Mouse (Mus musculus) R1 (cell line): Measurements from ENCODE around the gene Spg20.

ENCODE experiments used
- DNase-seq: peaks from one replicate; pipeline ENCODE4 v3.0.0-alpha.2; 2018; ENCODE audit warnings: low read depth, low spot score

Spg20 gene

DNA sequence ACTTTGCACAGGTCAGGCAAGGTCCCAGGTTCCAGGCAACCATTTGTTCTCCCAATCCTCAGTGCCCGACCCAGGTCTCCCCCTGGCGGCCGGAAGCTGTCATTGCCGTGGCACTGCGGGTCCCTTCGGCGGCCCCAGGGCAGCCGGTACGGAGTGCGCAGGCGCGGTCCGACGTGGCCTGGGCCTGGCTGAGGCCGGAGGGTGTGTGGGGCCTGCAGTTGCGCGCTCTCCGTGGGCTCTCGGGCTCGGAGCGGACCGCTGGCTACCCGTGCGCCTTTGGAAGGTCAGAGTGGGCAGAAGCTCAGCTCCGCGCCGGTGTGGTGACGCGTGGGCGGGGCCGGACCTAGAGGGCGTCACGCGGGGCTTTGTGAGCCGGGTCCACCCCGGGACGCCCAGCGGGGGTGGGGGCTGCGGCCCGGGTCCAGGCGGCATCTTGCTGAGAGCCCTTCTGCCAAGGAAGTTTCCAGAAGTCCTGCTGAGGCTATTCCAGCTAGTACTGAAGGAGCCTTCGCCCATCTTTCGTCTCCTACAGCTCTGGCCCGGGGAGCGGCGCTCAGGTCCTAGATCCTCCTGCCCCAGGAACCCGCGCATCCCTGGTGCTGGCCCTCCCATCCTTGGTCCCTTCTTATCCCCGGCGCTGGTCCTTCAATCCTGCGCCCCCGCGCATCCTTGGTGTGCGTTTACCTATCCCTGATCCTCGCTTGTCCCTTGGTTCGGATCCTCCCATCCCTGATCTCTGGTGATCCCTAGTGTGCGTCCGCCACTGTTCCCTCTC lies at the start of gene Spg20:
Gene Spg20, plus strand, starts transcription at position 174 of the 775 bp plus-strand sequence.
- DNase-seq = peak; percentile 87

DNA sequence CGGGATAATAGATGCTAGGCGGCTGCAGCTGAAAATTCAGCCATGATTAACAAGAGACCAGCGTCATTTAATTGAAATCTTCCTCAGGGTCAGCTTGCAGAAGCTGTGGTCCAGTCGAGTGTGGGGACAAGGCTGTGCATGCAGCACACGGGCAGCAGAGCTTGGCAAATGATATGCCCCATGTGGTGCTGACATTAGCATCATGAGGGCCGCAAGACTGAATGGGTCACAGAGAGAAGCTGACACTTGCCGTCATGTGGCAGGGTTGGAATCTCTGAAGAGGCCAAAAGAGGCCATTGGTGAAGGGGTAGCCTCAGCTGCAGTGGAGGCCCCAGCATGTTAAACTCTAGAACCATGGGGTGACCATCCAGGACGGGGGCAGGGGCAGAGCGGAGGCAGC lies 49.3 kb upstream of the Spg20 start:
- DNase-seq = no peak

DNA sequence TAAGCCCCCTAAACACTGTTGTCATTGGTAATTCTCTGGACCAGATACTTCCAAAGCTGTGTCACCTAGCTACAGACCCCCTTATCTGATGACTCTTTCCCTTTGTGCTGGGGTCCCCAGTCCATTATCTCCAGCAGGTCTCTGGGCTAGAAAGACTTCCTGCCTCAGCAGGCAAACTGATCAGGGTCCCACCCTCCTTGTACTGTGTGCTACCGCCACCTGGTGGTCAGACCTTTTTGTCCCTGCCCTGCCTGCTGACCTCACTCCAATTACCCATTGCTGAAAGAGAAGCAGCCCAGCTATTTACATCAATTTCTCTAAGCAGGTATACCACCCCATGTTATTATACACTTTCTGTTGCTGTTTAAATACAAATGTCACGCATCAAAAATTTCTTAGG lies 47.5 kb upstream of the Spg20 start:
- DNase-seq = peak; percentile 71

DNA sequence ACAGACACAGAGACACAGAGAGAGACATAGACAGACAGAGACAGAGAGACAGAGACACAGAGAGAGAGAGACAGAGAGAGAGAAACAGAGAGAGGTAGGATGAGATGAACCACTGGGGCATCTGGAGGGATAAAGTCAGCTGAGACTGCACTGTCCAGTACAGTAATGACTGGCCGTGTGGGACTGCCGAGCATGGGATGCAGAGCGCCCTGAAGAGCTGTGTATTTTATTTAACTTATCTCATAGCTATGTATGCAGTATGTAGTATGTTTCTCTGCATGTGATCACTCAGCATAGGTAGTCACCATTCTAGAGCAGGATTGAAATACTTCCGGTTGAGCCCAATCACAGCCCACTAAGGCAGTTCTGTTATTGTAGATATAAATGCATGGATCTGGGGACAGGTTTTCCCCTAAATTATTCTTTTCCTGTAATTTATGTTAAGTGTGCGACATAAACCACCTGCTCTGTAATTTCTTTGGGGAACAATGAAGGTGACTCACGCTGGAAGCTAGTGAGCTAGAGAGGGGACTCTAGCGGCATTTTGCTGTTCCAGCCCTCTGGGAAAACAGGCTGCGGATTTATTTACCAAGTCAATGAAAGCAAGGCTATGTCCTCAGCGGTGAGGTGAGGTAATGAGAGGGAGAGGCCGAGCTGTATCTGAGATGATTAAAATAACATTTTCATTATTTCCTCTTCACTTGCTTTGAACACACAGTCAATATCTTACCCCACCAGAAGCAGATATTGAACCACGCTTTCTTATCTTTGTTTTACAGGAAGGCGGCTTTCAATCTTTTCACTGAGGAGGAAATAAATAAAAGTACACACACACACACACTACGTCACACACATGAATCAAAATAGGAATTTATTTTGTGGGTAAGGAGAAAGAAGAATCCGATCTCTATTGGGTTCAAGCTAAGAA lies 45.9 kb upstream of the Spg20 start:
- no peak for DNase-seq

DNA sequence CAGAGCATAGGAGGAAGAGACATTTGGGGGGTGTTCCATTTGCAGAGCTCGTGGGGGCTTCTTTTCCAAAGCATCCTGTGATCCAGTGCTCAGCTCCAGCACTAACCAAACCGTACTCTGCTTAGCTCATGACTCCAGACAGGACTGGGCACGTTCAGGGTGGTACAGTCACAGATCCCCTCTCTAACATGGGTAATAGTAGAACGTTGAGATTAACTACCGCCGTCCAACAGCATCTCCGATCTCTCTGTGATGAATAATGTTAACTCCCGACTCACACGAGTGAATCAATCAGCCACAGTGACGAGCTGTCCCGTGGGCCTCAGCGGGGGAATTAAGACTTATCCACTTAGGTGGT lies 45.3 kb upstream of the Spg20 start:
- no peak for DNase-seq

DNA sequence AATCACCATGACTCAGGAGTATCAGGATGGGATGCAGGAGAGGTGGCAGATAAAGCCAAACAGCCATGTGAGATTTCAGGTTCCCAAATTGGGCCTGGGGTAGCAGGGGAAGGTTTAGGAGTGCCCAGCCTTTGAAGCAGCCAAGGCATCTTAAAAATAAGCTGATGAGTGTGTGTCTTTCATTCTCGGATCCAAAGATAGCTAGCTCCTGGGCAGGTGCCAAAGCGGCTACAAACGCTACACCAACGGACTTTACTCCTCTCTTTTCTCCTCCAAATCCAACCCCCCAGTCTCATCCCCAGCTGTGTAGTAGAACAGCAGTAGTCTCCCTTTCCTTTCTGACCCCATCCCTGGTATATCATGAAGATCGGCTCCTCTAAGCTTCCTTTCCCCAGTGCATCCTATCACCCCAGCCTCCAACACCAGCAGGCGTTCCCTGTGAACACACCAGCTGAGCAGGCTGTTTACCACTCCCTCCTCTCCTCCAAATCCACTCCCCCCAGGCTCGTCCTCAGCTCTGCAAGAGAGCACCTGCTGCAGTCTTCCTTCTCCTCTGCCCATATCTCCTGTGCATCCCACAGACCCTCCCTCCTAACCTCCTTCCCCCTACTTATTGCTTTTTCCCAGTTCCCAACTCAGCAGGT lies 44.0 kb upstream of the Spg20 start:
- DNase-seq = no peak

DNA sequence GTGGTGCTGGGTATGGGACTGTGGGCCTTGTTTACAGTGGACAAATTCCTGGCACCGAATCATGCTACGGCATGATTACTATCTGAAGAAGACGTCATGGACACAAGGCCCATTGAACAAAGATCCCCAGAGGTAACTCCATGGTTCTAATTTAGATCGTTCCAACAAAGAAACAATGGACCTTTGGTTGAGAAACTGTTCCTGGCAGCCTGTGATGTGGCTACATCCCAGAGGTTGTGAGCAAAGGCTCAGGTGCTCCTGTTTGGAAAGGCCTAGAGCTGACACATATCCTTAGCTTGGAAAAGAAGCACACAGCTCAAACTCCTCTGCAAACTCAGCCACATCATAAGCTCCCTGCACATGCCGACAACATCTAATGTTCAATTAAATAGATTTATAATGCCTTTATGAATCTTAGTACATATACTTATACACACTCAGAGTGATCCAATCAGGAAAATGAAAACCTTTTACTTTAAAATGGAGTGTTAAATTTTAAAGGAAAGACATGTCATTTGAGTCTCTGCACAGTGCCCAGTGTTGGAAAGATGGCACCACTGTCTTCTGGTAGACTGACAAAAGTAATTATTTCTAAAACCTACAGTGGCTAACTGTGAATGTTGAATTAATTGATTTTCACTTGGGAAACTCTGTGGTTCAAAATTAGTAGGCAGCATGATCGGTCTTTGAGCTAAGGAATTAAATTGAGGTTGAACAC lies 37.2 kb upstream of the Spg20 start:
- no peak for DNase-seq

DNA sequence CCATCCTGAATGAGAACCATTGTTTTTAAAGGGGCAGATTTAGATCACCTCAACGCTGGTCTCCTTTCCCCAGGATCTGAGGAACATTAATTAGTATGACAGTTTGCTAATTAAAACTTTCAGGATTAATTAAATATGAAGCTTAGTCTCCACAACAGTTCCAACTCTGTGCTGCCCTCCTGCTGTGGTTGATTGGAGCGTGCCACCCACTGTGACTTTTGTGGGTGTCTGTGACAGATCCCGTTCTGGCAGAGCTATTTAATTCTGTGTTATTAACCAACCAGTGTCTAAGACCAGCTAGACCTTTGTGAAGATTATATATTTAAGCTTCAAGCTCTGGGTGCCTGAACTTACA lies 36.6 kb upstream of the Spg20 start:
- DNase-seq = no peak

DNA sequence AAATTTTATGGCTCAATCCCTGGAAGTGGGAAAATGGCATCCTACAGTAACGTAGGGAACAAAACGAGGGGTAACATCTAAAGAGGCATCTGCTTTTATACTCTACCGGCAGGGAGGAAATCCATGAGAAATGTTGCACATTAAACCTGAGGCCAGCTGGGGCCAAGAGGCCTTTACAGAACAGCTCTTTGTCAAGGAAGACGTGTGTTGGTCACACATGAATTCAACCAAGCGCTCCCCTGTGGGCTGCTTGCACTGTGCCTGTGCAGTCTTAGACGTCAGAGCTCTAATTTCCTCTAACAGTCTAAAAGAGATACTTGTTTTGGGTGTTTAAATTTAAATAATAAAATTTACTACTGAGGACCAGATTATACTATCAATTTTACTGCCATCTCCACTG lies 33.7 kb upstream of the Spg20 start:
- no peak for DNase-seq

DNA sequence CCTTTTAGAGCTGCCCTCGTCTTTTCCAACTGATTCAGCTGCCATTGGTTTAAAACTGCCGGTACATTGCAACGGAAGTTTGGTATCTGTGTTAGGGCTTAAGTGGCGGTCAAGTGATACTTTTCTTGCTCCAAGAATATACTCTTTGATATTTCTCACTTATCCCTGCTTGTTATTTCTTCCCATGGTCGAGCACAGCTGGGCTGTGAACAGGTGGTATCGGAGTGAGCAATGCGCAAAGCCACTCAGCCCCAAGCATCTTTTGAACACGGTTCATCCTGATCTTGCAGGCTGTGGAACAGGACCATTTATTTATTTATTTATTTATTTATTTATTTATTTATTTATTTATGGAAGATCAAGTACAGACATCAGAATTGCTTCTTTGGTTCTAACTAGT lies 32.3 kb upstream of the Spg20 start:
- DNase-seq = no peak

DNA sequence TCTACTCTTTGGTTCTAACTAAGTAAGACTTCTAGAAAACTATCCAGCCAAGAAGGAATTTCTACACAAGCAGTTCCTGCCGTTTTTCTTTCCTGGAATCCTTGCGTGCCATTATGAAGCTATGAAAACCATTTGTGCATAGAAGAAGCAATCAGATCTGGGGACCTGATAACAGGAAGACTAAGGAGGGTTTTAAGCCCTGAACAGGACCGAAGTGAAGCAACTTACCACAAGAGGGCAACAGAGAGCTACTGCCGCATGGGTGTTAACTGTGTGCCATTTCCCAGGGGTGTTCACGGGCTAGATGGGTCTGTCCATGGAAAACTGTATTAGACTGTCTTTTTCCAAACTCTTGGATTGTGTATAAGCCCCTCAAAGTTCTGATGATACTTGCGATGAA lies 31.9 kb upstream of the Spg20 start:
- peak; percentile 76 for DNase-seq

DNA sequence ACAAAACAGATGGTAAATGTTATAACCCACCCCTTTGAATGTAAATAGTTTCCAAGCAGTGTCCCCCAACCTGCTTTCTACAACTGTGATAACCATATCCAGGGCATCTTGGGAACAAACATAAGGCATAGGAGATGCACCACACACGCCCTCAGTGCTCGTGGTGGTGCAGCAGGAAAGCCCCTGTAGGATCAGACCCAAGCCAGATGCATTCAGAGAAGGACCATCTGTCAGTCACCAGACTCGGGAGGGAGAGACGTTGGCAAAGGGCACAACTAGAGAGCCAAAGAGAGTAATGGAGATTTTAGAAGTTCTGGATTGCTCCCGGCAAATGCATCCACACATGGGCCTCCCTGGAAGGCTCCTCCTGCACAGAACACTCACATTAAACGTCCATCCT lies 27.1 kb upstream of the Spg20 start:
- DNase-seq = no peak

DNA sequence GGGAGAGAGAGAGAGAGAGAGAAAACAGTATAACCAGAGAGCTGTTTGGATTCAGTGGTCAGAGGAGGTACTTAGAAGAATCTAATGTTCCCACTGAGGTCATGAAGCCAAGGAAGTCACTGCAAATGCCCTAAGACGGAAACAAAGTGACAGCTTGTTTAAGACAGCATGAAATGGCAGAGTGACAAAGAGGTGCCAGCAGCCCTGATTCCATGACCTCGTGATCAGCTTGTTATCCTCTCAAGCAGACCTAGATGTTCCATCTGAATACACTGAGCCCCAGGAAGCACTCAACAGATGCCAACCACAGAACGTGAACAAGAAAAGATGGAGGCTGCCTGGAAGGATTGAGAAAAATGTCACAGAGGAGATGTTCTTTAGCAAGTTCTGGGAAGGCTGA lies 26.2 kb upstream of the Spg20 start:
- DNase-seq = no peak

DNA sequence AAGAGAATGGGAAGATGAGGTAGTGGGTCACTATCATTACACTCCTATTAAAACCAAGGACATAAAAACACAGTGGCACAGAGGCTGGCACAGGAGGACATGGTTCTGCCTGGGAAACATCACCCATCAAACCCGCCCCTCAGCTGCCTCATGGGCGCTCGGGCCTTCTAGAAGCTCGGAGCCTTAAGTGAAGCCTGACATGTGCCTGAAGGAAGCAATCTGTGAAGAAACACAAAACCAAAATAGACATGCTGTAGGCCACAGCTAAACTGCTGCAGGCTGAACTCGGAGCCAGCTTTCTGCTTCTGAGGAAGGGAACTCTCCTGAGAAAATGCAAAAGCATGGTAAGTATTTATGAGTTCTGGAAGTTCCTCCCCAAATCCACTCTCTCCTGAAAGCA lies 25.0 kb upstream of the Spg20 start:
- no peak for DNase-seq

DNA sequence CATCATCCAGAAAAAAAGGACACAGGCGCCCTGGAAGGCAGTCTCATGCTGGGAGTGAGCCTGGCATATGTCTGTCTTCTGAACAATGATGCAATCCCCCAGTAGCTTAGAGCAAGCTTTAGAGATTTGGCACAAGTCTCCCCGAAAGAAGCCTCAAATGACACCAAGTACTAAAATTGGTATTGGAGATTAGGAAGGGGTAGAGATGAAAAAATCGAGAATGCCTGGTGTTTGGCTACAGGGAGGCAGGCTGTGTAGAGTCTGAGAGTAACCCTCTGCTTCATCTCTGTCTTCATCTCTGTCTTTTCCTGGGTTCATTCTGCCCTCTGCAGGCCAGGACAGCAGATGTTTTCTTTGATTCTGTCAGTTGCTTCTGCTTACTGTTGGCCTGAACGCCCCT lies 24.5 kb upstream of the Spg20 start:
- DNase-seq = no peak

DNA sequence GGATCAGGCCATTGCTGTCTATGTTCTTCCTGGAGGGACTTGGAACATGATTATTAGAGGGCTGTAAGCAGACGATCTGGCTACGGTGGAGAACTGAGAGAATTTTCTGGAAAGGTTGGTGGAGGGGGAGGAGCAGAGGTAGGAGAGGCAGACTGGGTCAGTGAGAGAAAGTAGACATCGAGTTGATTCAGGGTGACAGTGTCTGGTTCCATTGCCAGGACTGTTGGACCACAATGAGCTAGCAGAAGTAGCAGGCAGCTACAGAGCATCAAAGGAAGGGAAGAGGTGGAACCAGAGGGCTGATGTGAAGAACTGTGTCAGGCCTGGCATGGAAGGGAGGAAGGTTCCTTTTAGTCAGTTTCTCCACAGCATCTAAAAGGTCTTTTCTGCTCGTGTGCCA lies 23.5 kb upstream of the Spg20 start:
- no peak for DNase-seq

DNA sequence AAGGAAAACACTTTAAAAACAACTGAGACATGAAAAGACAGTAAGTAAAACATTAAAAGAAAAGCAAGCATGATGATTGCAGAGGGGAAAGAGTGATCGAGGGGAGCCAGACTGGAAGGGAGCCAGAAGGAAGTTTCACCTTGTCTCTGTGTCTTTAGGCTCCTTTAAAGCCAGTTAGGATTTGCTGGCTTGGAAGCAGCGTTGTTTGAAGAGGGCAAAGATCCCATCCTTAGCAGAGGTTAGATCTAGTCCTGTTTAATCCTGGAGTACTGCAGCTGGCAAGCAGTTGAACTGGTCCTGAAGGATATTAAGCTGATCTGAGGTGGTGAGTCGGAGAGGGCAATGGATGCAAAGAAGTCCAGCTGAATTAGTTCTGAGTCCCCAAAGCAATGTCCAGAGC lies 23.1 kb upstream of the Spg20 start:
- no peak for DNase-seq

DNA sequence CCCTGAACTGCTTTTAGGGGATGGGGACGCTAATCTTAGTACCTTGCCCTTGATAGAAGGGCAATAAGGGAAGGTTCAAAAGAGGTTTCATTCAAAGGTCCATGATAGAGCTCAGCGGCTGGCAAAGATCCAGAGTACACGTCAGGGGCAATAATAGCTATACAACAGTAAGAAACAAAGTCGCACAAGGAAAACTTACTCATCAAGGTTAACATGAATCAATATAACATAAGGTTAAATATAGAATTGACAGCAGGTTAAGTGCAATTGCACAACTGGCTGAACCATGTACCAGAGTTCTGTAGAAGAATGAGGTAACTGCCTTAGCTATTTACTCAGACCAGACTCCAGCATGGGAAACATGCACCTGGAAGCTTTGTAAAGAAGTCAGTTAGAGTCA lies 22.6 kb upstream of the Spg20 start:
- DNase-seq = no peak

DNA sequence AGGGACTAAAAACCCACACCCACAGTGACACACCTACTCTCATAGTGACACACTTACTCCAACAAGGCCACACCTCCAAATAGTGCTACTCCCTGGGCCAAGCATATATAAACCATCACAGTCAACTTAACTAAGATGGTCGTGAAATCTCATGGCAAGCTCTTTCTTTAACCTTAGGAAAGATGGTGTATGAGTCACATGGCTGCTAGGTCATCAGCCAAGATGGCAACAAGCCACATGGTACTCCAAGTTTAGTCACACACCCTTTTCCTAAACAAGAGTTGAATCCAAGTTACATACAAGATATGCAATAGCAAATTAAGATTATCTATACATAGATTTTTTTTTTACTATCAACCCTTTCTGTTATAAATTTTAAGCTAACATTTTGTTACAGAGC lies 18.7 kb upstream of the Spg20 start:
- DNase-seq = no peak

DNA sequence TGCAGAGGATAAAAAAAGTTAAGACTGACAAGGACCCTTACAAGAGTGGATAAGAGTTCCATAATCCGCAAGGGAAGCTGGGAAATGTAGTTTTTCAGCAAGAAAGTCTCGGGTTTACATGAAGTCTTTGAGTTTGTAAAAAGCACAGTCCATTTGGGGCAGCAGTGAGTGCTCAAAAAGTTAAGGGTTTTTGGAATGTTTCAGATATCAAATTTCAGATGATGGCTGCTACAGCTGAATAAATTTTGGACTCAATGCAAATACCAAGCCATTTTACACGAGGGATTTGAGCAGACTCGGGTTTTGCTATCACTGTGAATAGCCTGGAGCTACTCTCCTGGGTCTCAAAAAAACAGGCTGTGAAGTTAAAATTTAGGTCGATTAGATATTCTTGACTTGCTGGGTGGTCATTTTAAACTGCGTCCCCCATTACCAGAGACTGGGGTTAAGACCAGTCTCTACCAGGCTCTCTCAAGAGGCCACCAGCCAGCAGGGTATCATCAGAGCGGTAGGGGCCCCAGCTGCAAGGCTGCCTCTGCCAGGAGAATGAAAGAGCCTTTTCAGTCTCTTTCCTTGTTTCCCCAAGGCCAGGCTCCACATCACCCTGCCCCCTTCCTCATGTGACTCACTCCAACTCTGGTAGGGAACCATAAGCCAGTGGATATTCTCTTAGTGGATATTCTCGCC lies 15.8 kb upstream of the Spg20 start:
- DNase-seq = peak; percentile 27

DNA sequence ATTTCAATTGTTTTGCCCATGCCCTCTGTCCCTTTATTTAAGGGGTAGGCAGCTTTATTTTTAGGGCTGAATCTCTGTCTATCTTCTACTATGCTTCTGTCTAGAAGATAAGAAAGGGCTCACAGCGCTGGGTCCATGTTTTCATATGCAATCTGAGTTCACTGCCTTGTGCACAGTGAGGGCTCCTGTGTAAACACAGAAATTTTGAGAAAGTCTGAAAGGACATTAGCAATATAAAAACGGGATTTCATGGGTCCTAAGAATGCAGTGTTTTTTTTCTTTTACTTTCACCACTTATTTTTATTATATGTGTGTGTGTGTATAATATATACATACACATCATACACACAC lies 15.3 kb upstream of the Spg20 start:
- DNase-seq = no peak

DNA sequence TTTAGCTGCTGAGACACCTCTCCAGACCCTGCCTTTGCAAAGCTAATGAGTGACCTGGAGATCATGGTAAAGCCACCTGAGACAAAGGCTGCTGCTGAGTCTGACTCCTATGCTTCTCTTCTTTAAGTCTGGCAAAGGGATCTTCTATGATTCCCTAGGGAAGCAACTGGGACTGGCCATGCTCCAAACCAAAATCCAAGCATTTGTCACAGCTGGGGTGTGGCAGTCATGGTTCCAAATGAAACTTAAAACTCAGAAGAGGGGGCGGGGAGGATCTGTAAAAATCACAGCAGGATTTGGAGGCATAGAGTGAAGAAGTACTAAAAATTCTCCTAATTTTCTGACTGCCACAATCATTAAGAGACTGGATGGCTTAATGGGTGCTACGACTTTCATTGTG lies 14.7 kb upstream of the Spg20 start:
- DNase-seq = no peak
